Mouse (Mus musculus) spleen, postnatal 14 days (tissue): ENCODE data around the gene Wnk4.

Experiments used
- DNase-seq, 2 experiments: peaks; one replicate each; pipeline ENCODE4 v3.0.0; 2021 to 2022; ENCODE audit warnings: low spot score in 2 of 2

Wnk4 gene

GRCm38 (mm10) chr11:101259948-101260825 is at the start of gene Wnk4:
Gene Wnk4, plus strand, starts transcription at chr11:101260567.
- DNase-seq: peak; percentile 59 to 63

DNA sequence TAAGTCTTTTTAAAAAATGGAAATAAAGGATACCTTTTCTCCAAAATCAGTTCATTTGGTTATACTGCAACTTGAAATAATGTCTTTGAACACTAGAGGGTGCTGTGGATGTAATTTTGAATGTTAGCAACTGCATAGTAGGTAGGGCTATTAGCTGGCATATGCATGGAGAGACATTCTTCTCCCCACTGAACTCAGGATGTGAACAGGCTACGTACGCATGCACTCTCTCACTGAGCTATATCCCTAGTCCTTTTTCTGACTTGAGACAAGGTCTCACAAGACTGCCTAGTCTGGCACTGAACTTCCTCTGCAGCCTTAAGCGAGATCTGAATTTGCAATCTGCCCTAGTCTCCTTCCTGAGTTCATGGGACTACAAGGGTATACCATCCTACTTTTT is 48.4 kb upstream of the Wnk4 start:
- DNase-seq: no peak

DNA sequence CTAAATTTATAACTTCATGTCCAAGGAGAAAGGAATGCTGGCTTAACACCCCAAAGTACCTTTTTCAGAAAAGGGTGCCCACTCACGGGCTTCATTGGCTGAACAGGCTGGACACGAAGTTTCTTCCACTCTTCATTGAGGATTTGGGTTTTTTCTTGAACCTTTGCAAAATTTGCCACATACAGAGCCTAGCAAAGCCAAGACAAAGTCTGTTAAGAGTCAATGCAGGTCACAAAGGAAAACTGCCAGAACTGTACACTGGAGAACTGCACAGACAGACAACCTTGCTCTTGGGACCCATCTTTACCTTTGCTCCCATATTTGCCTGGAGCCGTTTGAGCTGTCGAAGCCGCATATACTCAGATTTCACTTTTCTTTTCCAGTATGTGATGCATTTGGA is 43.4 kb upstream of the Wnk4 start:
- DNase-seq: no peak

- no peak for DNase-seq
Observed at GRCm38 (mm10) chr11:101218436-101219055, 41.8 kb upstream of the Wnk4 start.

DNA sequence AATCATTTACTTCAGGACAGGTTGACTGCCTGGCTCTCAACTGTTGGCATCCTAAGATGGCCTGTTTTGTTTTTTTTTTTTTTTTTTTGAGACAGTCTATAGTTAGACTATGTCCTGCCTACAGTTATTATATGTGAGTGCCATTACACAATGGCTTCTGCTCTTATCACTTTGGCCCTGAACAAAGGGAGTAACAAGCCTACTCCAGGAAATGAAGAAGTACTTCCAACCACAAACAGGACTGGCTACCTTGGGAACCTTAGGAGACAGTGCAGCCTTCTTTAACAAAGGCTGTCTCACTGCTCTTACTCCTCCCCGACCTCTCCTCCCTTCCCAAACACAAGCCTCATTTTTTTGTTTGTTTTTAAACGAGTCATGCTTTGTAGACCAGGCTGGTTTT is 39.5 kb upstream of the Wnk4 start:
- no peak for DNase-seq

DNA sequence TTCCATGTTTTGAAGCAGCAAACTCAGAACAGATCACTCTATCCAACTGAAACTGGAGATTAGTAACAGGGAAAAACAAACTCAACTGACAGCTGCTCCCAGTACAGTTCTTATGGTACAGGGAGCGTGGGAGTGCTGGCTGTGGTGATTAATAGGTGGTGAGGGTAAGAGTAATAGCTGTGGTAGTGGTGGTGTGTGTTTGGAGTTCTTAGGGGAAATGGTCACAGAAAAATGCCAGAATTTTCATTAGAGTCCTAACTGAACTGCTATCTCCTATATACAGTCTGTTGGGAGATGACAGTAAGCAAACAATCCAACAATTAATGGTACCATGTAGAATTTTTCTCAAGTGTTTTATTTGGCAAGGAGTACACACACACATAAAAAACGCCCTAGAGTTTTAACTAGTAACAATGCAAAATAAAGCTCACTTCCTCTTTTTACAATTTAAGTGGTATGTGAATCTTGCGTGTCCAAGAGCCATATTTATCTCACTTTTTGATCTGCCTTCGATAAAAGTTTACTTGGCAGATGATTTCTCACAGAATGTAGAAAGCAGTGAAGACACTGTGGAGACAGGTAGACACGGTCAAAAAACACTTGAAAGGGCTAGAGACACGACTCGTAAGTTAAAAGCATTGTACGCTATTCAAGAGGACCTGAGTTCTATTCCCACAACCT is 38.9 kb upstream of the Wnk4 start:
- no peak for DNase-seq

DNA sequence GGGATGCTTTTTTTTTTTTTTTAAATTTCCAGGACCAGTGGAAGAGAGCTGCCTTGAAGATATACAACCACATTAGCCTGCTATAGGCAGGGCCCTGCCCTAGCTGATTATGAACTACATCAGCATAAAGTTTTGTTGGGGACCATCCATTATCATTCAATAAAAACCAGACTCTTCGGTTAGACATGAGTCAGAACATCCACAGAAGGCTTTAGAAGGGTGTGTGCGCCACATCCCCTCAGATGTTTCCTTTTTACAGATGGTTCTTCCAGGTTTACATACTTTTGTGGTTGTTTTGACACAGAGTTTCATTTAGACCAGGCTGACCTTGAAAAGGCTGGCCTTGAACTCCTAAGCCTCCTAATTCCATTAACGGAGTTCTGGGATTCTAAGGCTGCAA is 36.0 kb upstream of the Wnk4 start:
- DNase-seq: no peak

DNA sequence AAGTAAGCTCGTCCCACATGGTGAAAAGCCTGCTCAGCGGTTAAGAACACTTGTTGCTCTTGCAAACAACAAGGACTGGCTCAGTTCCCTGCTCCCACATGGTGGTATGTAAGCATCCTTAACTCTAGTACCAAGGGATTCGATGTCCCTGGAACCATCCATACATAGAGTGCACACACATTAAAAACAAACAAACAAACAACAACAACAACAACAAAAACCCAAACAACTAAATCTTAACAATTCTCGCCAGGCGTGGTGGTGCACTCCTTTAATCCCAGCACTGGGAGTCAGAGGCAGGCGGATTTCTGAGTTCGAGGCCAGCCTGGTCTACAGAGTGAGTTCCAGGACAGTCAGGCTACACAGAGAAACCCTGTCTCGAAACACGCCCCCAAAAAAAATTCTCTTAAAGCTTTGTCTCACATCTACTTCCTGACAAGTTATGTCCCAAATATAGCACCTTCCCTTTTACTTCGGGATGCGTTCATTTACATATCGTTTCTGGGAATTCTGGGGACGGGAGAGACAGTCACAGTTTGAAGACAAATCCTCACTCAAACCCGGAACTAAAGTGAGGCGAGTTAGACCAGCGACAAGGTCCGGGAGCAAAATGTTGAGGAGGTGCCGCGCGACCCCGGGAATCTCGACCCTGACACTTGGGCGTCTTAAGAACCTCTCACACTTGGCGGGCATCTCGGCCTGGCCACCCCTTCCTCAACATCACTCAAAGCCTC is 34.9 kb upstream of the Wnk4 start:
- no peak for DNase-seq

DNA sequence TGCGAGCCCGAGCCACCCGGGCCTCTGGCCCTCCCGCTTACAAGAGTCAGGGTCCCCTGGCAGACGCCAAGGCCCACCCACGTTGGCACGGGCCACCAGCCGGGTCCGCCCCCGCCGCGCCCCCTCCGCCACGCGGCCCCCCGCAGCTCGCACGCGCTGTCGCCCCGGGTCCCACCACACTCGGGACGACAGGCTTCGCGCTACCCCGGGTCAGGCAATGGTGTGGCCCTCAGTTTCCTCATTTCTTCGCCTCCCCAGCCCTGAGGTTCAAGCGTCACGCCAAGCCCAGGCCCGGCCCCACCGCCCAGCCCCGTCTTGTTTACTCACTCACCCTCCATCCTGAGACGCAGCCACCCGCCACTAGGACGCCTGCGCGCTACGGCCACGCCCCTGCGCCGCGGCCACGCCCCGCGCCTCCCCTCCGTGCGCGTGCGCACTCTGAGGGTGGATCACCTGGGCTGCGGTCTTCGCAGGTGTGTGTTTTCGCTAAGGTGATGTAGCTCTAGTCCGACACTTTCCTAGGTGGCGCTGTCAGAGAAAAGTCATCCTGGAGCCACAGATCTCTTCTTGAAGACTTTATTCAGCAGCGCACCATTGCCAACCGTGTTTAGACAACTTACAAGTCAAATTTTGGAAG is 34.2 kb upstream of the Wnk4 start, which contains the start of gene Ezh1:
TSS of gene Ezh1 (minus strand) at position 399 of the 637 bp plus-strand sequence.
- peak; percentile 89 to 92 for DNase-seq

DNA sequence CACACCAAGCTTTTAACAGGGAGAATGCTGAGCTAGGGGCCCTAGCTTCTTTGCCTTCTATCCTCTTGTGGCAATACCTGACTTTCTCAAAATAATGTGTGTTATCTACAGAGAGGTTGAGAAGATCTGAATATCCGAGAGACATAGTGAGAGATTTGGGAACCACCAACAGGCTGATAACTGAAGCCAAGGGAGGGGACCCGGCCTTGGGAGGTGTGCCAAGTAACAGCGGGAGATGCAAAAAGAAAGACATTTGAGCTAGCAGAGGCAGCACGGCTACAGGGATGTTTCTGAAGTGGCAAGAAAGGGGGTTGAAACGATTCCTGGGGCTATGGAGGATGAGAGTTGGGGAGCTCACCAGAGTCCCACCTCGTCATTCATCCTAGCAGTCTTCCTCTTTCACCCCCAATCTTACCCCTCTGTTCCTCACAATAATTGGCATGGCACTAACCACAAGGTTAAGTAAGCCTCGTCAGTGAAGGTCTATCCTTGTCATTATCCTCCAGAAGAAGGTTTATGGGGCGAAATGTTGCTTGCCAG is 30.9 kb upstream of the Wnk4 start:
- no peak for DNase-seq

- no peak for DNase-seq
Observed at GRCm38 (mm10) chr11:101230061-101230511, 30.3 kb upstream of the Wnk4 start.

DNA sequence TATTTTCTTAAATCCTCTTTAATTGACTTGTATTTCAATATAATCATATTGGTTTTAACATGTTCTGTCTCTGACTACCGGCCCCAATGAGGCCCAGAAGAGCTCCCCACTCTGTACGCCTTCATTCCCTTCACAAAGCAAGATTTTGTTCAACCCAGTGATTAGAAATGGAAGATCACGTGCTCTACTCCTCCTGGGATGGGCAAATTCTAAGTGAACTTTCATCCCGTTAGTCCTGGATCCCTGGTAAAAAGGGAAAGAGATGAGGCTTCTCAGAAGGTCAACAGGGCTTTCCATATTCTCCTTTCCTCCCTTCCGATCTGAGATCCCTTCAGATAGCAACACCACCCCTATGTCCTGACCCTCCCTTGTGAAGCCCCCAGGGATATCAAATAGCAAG is 29.8 kb upstream of the Wnk4 start:
- no peak for DNase-seq

DNA sequence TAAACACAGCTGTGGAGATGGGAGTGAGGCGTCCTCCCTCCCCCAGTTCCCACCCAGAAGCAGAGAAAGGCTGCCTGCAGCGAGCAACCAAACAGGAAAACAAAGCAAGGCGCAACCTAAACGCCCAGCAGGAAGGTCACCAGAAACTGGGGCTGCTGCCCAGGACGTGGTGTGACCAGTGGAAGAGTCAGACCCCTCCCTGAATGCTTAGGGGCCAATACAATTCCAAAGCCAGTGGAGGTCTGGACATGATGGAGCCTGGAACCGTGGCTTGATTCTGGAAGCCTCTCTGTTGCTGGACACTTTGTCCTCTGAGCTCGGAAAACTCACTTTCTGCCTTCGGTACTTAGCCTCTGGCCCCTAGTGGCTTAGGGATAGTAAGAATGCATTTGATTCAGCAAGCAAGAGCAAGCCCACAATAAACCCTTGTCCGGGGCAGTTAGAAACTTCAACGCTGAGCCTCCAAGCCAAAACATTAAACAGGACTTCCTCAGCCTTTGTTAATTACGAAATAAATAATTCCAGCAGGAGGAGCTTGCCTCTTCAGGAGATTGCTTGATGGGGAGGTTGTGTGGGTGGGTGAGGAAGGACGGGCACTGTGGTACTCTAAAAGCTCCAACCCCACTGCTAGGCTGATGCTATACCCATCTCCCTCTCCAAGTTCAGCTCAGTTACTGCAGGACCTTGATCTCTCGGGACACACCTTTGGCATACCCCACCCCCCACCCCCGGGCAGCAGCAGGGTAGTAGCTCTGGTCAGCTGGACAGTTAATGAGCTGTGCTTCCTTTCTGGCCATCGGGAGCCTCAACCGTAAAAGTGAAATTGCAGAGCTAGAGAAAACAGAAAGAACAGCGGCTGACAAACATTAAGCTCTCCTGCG is 29.1 kb upstream of the Wnk4 start:
- no peak for DNase-seq

DNA sequence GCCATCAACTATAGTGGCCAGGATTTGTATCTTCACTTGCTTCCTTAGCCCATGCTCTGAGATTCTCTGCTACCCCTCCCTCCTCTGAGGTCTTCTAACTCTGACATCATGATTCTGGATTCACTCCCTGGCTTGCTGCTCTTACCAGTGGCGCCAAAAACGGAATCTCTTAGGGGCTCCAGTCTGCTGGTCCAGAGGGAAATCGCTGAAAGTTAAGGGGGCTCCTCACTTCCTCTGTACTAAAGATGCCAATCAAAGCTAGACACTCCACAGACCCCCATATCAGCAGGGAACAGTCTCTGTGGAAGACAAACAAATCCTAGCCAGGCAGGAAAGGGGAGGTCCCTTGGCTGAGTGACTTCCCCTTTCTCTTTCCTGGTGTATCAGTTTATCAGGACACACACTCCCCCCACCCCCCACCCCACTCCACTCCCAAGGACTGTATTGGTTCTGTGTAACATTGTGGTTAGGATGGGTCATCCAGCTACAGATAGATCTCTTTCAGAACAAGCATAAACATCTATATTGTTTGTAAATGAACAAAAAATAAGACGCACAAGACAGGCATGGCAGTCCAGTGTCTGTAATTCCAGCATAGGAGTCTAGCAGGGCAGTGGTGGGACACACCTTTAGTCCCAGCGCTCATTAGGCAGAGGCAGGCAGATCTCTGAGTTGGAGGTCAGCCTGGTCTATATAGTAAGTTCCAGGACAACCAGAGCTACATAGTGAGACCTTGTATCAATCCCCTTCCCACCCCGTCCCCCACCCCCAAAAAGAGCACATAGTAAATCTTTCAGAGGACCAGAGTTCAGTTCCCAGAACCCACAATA is 28.1 kb upstream of the Wnk4 start:
- no peak for DNase-seq

DNA sequence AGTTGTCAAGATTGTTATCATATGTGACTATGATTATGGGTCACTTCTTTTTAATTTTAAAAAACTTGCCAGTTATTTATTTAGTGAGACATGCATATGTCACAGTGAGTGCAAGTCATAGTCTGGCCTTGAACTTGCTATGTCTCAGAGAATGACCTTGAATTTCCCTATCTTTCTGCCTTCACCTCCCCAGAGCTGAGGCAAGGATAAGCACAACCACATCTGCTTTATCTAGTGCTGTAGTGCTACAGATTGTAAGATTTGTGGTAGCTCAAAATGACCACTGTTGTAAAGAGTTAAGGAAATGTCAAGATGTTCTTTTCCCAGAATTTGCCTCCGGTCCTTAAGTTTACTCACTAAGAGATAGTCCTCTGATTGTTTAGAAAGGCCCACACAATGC is 27.1 kb upstream of the Wnk4 start:
- no peak for DNase-seq

DNA sequence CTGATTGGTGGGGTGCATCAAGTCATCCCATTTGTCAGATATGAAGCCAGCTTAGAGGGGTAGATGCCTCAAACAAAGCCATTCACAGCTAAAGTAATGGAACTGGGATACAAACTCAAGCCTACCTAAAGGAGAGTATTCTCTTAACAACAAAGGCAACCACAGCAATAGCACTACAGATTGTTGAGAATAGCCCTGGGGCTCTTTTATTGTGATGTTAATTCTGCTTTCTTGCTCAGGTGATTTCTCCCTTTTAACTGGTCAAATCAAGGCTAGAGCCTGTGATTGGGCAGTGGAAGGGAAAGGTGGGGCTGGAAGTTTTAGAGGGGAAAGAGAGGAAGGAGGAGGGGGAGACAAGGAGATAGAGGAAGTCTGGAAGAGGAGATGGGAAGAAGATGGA is 26.2 kb upstream of the Wnk4 start:
- no peak for DNase-seq

DNA sequence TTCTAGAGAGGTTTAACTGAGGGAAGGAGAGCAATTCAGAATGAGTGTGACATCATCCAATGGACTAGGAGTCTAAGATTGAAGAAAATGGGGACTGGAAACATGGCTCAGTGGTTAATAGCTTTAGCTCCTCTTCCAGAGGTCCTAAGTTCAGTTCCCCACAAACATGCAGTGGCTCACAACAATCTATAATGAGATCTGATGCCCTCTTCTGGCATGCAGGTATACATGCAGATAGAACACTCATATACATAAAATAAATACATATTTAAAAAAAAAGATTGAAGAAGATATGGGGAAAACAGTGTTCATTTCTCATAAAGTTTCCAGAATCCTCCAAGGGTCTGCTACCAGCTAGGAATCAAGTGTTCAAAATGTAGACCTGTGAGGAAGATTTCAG is 24.9 kb upstream of the Wnk4 start:
- DNase-seq: no peak

DNA sequence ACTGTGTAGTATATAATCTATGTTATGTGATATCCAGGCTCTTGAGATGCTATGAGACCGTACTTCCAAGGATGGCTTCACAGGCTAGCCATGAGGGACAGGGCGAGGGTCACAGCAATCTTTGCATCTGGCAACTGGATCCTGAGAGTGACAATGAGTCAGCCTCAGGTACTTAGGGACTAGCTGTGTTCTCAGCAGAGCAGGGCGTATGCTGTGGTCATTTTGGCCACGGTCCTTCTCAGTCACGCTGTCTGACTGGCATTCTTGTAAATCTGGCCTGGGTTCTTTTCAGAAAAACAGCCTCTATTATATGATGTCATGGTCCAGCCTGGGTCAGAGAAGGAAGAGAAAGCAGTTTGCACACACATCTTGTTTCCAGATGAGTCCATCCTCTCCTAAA is 23.6 kb upstream of the Wnk4 start:
- DNase-seq: no peak

GRCm38 (mm10) chr11:101238071-101238647 is 22.2 kb upstream of the Wnk4 start:
- no peak for DNase-seq
